Mouse (Mus musculus) NIH3T3 (cell line): ENCODE measurements around the gene Lipt1.

Source experiments
- DNase-seq: peaks from one replicate; pipeline ENCODE4 v3.0.0-alpha.2; 2012; ENCODE audit warnings: low read depth

Lipt1 gene

DNA sequence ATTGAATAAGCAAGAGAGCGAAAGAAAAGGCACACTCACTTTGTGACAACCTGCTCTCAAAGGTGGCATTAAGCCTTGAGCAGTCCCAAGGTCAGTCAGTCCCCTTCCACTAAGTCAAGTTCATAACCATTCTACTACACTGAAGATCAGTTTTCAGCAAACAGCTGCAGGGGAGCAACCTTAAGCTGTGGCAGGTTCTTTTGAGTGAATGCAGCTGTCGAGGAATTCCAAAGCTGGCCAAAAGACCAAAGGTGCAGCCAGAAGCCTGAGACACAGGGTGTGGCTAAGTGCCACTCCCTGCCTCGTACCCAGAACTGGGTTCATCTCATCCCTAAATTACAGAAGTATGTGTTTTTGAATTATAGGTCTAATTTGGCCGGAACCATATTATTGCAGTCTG is 28.3 kb downstream of the Lipt1 start:
- no peak for DNase-seq

DNA sequence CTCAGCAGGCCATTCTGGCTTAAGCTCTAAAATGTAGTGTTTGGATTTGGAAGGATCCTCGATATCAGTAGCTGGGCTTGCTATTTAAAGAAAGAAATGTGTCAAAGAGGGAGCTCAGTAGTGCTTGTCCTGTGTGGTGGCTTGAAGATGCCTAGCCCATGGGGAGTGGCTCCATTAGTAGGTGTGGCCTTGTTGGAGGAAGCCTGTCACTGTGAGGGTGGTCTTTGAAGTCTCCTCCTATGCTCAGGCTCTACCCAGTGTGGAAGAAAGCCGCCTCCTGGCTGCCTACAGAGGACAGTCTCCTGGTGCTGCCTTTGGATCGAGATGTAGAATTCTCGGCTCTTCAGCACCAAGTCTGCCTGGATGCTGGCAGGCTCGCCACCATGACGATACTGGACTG is 28.8 kb downstream of the Lipt1 start:
- DNase-seq: no peak

DNA sequence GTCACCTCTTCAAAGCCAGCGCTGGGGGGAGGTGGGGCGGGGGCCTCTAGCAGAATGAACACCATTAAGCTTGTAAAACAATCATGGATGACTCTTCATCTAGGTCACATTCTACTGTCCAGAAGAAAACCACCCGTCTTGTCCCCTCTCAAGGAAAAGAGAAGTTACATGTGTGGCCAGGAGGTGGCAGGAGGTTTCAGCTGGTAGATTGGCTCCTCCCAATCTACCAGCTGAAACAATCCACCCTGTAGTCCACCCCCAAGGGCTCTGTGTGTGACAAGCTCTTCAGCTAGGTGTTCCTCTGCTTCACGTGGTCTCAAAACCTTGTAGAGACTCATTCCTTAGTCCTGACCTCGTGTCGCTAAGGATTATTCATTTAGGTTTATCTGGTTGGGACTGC is 31.6 kb downstream of the Lipt1 start:
- peak; percentile 61 for DNase-seq

DNA sequence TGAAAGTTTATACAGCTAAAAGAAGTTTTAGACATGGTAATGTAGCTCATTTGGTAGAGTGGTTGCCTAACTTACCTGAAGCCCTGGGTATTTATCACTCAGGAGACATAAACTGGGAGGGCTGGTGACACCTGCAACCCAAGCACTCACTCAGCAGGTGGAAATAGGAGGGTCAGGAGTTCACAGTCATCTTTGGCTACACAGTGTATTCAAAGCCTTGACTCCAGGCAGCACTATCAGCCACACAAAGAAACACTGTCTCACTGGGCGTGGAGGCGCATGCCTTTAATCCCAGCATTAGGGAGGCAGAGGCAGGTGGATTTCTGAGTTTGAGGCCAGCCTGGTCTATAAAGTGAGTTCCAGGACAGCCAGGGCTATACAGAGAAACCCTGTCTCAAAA is 41.2 kb downstream of the Lipt1 start:
- DNase-seq: no peak

DNA sequence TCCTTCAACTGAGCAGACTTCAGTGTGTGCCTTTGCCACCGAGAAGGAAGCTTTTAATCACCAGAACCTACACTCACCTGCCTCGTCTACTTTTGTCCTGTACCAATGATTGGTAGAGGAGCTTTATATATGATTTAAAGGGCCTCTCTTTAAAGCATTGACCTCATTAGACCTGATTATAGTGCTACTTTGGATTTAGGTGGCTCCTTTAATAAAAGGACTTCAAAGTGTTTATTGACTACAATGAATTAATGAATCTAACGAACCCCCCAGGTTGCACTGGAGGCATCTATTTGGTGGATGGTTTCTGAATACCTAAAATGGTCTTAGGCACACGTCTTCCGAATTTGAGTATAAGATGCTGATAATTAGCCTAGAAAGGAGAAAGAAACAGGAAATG is 44.9 kb downstream of the Lipt1 start, which contains the start of gene Lyg2:
Gene Lyg2, minus strand, starts transcription at position 101 of the 400 bp plus-strand sequence.
- no peak for DNase-seq

GRCm38 (mm10) chr1:37917666-37918065 is 46.1 kb downstream of the Lipt1 start:
- peak; percentile 58 for DNase-seq

GRCm38 (mm10) chr1:37918096-37918495 is 46.6 kb downstream of the Lipt1 start:
- DNase-seq: peak; percentile 51

- no peak for DNase-seq
Observed at GRCm38 (mm10) chr1:37922536-37922935, 51.0 kb downstream of the Lipt1 start.
